Mouse (Mus musculus): ENCODE measurements at regions not wholly inside any gene's neighbourhood (a gene's known extent, or its start where the extent isn't known, plus 50 kb on each side); places are given as distances from the start of the nearest gene placed in this dataset.

GRCm38 (mm10) chr17:62319033-62319432, 562.1 kb downstream of the Efna5 start:
- DNase-seq (ENCODE audit: low read depth): peak; percentile 61
- TF ChIP-seq CTCF (IDR thresholded peaks at IDR 0.05; ENCODE audit: borderline replicate concordance, extremely low read depth, insufficient read depth, insufficient read length) (no peak), POLR2A (IDR thresholded peaks at IDR 0.05; ENCODE audit: borderline replicate concordance, extremely low read depth, insufficient read depth, insufficient read length, poor library complexity, severe bottlenecking) (no peak)

DNA sequence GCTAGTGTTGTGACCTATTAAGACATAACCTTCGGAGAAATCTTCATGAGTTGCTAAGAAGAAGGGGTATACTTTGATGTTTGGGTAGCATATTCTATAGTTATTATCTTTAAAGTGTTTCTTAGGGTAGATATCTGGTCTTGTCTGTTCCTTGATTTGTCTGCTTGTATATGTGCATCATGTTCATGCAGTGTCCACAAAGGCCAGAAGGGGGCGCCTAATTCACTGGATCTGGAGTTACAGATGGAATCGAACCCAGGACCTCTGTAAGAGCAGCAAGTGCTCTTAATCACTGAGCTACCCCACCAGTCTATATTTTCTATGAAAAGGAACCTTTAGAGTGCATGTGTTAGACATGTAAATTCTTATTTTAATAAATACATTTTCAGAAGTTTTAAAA, 571.1 kb downstream of the Efna5 start:
- peak; percentile 27; the same call in 1 of the 2 replicates for TF ChIP-seq CTCF (IDR thresholded peaks at IDR 0.05; ENCODE audit: borderline replicate concordance, extremely low read depth, insufficient read depth, insufficient read length)
- TF ChIP-seq POLR2A (IDR thresholded peaks at IDR 0.05; ENCODE audit: borderline replicate concordance, extremely low read depth, insufficient read depth, insufficient read length, poor library complexity, severe bottlenecking): no peak
- DNase-seq (ENCODE audit: low read depth): no peak

- no peak for DNase-seq (ENCODE audit: low read depth)
- TF ChIP-seq CTCF (IDR thresholded peaks at IDR 0.05; ENCODE audit: borderline replicate concordance, extremely low read depth, insufficient read depth, insufficient read length): no peak
- TF ChIP-seq POLR2A (IDR thresholded peaks at IDR 0.05; ENCODE audit: borderline replicate concordance, extremely low read depth, insufficient read depth, insufficient read length, poor library complexity, severe bottlenecking): no peak
Measured at GRCm38 (mm10) chr17:62307111-62307510, 574.0 kb downstream of the Efna5 start.

DNA sequence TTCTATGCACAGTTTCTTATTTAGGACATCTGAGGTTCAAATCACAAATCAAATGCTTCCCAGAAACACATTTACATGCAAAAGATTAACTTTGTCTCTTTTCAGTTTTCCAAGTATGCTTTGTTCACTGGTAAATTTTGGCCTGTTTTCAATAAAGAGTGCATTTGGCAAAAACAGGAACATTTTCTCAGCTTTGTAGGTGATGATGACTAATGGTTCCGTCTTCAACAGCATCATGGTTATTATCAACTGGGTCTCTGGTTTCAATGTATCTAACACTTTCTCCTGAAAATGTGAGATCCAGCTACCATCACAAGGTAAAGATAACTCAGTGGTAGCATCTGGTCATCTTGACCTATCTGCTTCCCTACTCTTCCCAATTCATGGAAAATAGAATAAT, 574.6 kb downstream of the Efna5 start:
- TF ChIP-seq POLR2A (IDR thresholded peaks at IDR 0.05; ENCODE audit: borderline replicate concordance, extremely low read depth, insufficient read depth, insufficient read length, poor library complexity, severe bottlenecking) (no peak), CTCF (IDR thresholded peaks at IDR 0.05; ENCODE audit: borderline replicate concordance, extremely low read depth, insufficient read depth, insufficient read length) (no peak)
- no peak for DNase-seq (ENCODE audit: low read depth)

DNA sequence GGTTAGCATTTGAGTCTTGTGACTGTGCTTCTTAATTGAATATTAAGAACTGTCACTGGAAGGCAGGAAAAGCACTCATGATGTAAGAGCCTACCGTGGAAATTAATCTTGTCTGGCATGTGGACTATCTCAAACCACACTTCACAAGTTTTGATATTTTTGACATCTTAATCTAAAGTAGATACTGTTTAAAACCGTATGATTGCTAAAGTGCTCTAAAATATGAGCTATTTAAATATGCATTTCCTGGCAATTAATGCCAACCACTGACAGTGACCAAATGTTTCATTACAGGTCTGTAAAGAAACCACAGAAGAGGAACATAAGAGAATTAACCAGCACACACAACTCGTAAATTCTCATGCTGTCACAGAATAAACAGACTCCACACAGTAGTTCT, 576.0 kb downstream of the Efna5 start:
- DNase-seq (ENCODE audit: low read depth): no peak
- TF ChIP-seq CTCF (IDR thresholded peaks at IDR 0.05; ENCODE audit: borderline replicate concordance, extremely low read depth, insufficient read depth, insufficient read length): no peak
- TF ChIP-seq POLR2A (IDR thresholded peaks at IDR 0.05; ENCODE audit: borderline replicate concordance, extremely low read depth, insufficient read depth, insufficient read length, poor library complexity, severe bottlenecking): no peak

GRCm38 (mm10) chr17:62304073-62304472, 577.0 kb downstream of the Efna5 start:
- TF ChIP-seq CTCF (IDR thresholded peaks at IDR 0.05; ENCODE audit: borderline replicate concordance, extremely low read depth, insufficient read depth, insufficient read length) (no peak), POLR2A (IDR thresholded peaks at IDR 0.05; ENCODE audit: borderline replicate concordance, extremely low read depth, insufficient read depth, insufficient read length, poor library complexity, severe bottlenecking) (no peak)
- no peak for DNase-seq (ENCODE audit: low read depth)

DNA sequence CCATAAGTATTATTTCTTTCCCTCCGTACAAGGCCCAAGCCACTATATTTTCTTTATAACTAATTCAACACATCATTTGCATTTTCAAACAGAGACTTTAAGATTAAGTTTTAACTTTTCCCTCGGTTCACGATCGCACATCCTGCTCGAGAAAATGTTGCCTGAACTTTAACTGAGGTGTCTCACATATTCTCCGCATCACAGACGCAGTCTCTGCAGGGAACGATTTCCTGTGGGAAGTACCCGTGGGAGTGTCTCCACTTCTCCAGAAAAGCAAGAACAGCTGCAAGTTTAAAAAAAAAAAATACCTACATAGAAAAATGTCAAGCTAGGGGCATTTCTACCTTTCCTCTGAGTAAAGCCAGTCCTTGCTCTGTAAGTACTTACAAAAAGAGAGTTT, 581.2 kb downstream of the Efna5 start:
- TF ChIP-seq POLR2A (IDR thresholded peaks at IDR 0.05; ENCODE audit: borderline replicate concordance, extremely low read depth, insufficient read depth, insufficient read length, poor library complexity, severe bottlenecking) (no peak), CTCF (IDR thresholded peaks at IDR 0.05; ENCODE audit: borderline replicate concordance, extremely low read depth, insufficient read depth, insufficient read length) (no peak)
- no peak for DNase-seq (ENCODE audit: low read depth)

- peak; percentile 50 for DNase-seq (ENCODE audit: low read depth)
- TF ChIP-seq POLR2A (IDR thresholded peaks at IDR 0.05; ENCODE audit: borderline replicate concordance, extremely low read depth, insufficient read depth, insufficient read length, poor library complexity, severe bottlenecking) (no peak), CTCF (IDR thresholded peaks at IDR 0.05; ENCODE audit: borderline replicate concordance, extremely low read depth, insufficient read depth, insufficient read length) (no peak)
Measured at GRCm38 (mm10) chr17:62297393-62298060, 583.6 kb downstream of the Efna5 start.

GRCm38 (mm10) chr17:62295412-62295811, 585.7 kb downstream of the Efna5 start:
- DNase-seq (ENCODE audit: low read depth): no peak
- no peak for TF ChIP-seq POLR2A (IDR thresholded peaks at IDR 0.05; ENCODE audit: borderline replicate concordance, extremely low read depth, insufficient read depth, insufficient read length, poor library complexity, severe bottlenecking)
- TF ChIP-seq CTCF (IDR thresholded peaks at IDR 0.05; ENCODE audit: borderline replicate concordance, extremely low read depth, insufficient read depth, insufficient read length): no peak

- no peak for DNase-seq (ENCODE audit: low read depth)
Measured at GRCm38 (mm10) chr17:62292703-62293102, 588.4 kb downstream of the Efna5 start.

DNA sequence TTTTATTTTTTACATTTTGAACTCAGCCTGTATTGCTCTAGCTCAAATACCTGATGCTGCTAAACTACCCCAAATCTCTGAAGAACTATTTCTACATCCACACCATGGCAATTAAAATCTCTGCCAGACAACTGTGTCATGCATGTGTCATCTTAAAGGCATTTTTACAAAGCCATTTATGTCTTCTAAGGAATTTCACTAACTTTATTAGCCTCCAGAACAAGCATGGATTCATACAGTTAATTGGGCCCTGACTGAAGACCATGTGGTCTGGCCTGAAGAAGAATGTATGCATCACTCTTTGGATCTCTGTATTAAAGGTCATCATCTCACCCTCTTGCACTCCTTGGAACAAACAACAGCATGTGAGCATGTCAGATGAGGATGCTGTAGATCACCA, 593.5 kb downstream of the Efna5 start:
- TF ChIP-seq CTCF (IDR thresholded peaks at IDR 0.05; ENCODE audit: borderline replicate concordance, extremely low read depth, insufficient read depth, insufficient read length) (no peak), POLR2A (IDR thresholded peaks at IDR 0.05; ENCODE audit: borderline replicate concordance, extremely low read depth, insufficient read depth, insufficient read length, poor library complexity, severe bottlenecking) (no peak)
- DNase-seq (ENCODE audit: low read depth): no peak

More at GRCm38 (mm10) chr17:62292703-62293102, 588.4 kb downstream of the Efna5 start:
- TF ChIP-seq POLR2A (IDR thresholded peaks at IDR 0.05; ENCODE audit: borderline replicate concordance, extremely low read depth, insufficient read depth, insufficient read length, poor library complexity, severe bottlenecking) (no peak), CTCF (IDR thresholded peaks at IDR 0.05; ENCODE audit: borderline replicate concordance, extremely low read depth, insufficient read depth, insufficient read length) (no peak)

- TF ChIP-seq CTCF (IDR thresholded peaks at IDR 0.05; ENCODE audit: borderline replicate concordance, extremely low read depth, insufficient read depth, insufficient read length): no peak
- TF ChIP-seq POLR2A (IDR thresholded peaks at IDR 0.05; ENCODE audit: borderline replicate concordance, extremely low read depth, insufficient read depth, insufficient read length, poor library complexity, severe bottlenecking): no peak
- no peak for DNase-seq (ENCODE audit: low read depth)
Measured at GRCm38 (mm10) chr17:62287127-62287526, 594.0 kb downstream of the Efna5 start.
